16 mouse cellular contexts compared by ENCODE assay signal in genomic region chr5:112419535-112419934, GRCm38 (mm10). TPM values are rescaled to one million over a fixed set of nuclear protein-coding genes. Genes with fewer than 3 reads are reported as not detected.
A peak's percentile ranks its signal among the peaks of the same experiment; 100 is the strongest.
DNase-seq lines count a peak whose midpoint lies in the region; ATAC-seq and TF ChIP-seq lines count a peak whose summit lies in the region.
"Had no signal": no experiment of that assay in that cellular context is flagged by ENCODE, and none has a peak within 500 bp of the region (broad histone marks: within the 10 kb centered on the region; RNA-seq: fewer than 3 reads in every experiment).

No protein-coding gene starts in this region.

- H3K27me3 ChIP-seq in hindbrain, embryonic 12.5 days, result peaks cover 19% of the 10 kb centered on the region
- peaks cover 7% of the 10 kb centered on the region for H3K27me3 ChIP-seq in neural tube, embryonic 12.5 days (replicated peaks)
- no peaks in the 10 kb centered on the region for H3K27me3 ChIP-seq in heart, adult 2 months (ENCODE audit: control insufficient read depth, insufficient read depth, low read length)

- no peak for DNase-seq in layer of hippocampus, adult 2 months (ENCODE audit: low spot score in 2 of 2)
- DNase-seq in layer of hippocampus, postnatal 25 days (ENCODE audit: extremely low spot score in 1 of 2, low spot score in 1 of 2), result no peak
- peak; percentile 66 for DNase-seq in embryo, embryonic 10.5 days (ENCODE audit: low spot score)
- DNase-seq in heart, adult 2 months, result no peak
- DNase-seq in cerebellum, postnatal 10 days, result no peak
- DNase-seq in spleen, postnatal 10 days (ENCODE audit: low spot score in 2 of 2), result no peak
- DNase-seq: cerebellum, postnatal 36 days; kidney, adult 8-10 months had no signal

- TF ChIP-seq EP300 in heart, adult 2 months (IDR thresholded peaks at IDR 0.05; ENCODE audit: insufficient read depth, low read depth, low read length), result no peak

- no peak overlapping the region for H3K9ac ChIP-seq in hindbrain, embryonic 12.5 days
- H3K9ac ChIP-seq in neural tube, embryonic 12.5 days, result no peak overlapping the region
- no peak overlapping the region for H3K9ac ChIP-seq in heart, adult 2 months (ENCODE audit: low read depth, low read length)
- H3K9ac ChIP-seq: liver, embryonic 12.5 days had no signal

- TF ChIP-seq POLR2A in heart, adult 2 months (IDR thresholded peaks at IDR 0.05; ENCODE audit: insufficient read depth, low read depth, low read length), result no peak

- H3K36me3 ChIP-seq in hindbrain, embryonic 12.5 days, result peaks cover 9% of the 10 kb centered on the region
- H3K36me3 ChIP-seq in neural tube, embryonic 12.5 days, result no peaks in the 10 kb centered on the region
- no peaks in the 10 kb centered on the region for H3K36me3 ChIP-seq in heart, adult 2 months (ENCODE audit: control insufficient read depth, insufficient read depth, low read length)
- H3K36me3 ChIP-seq: liver, embryonic 12.5 days had no signal

- ATAC-seq in hindbrain, embryonic 12.5 days (ENCODE audit: low FRiP score), result no peak
- ATAC-seq in neural tube, embryonic 12.5 days (ENCODE audit: low FRiP score, low read depth), result no peak
- ATAC-seq: liver, embryonic 12.5 days; Patski had no signal

- H3K4me3 ChIP-seq in layer of hippocampus, adult 2 months, result no peak overlapping the region
- H3K4me3 ChIP-seq in hindbrain, embryonic 12.5 days, result no peak overlapping the region
- H3K4me3 ChIP-seq in neural tube, embryonic 12.5 days, result no peak overlapping the region
- no peak overlapping the region for H3K4me3 ChIP-seq in heart, adult 2 months
- H3K4me3 ChIP-seq: liver, embryonic 12.5 days had no signal

- H3K4me1 ChIP-seq in hindbrain, embryonic 12.5 days, result peaks cover 18% of the 10 kb centered on the region
- H3K4me1 ChIP-seq in neural tube, embryonic 12.5 days, result no peaks in the 10 kb centered on the region
- no peaks in the 10 kb centered on the region for H3K4me1 ChIP-seq in heart, adult 2 months (ENCODE audit: control insufficient read depth, insufficient read depth, low read length)
- H3K4me1 ChIP-seq: liver, embryonic 12.5 days had no signal

- no peak for TF ChIP-seq CTCF in layer of hippocampus, adult 2 months (conservative IDR thresholded peaks at IDR 0.05)
- no peak for TF ChIP-seq CTCF in heart, adult 2 months (IDR thresholded peaks at IDR 0.05)

- WGBS in hindbrain, embryonic 12.5 days, result 27% methylated on average over 12 of the region's 12 CpGs
- 33% methylated on average over 12 of the region's 12 CpGs for WGBS in neural tube, embryonic 12.5 days
- 35% methylated on average over 12 of the region's 12 CpGs for WGBS in heart, adult 2 months

- intact Hi-C loops in heart, adult 2 months (cut with DNase I), result no loop called here

- peak overlapping the region; percentile 1; the same call in 1 of the 2 replicates for H3K4me2 ChIP-seq in hindbrain, embryonic 12.5 days (replicated peaks)
- H3K4me2 ChIP-seq in neural tube, embryonic 12.5 days (replicated peaks), result peak overlapping the region; percentile 38
- H3K4me2 ChIP-seq: liver, embryonic 12.5 days had no signal

- H3K27ac ChIP-seq in layer of hippocampus, adult 2 months, result peak overlapping the region; percentile 14; the same call in 1 of the 2 replicates
- H3K27ac ChIP-seq in hindbrain, embryonic 12.5 days, result no peak overlapping the region
- no peak overlapping the region for H3K27ac ChIP-seq in neural tube, embryonic 12.5 days
- H3K27ac ChIP-seq in heart, adult 2 months, result no peak overlapping the region
- H3K27ac ChIP-seq: liver, embryonic 12.5 days had no signal

- H3K9me3 ChIP-seq in hindbrain, embryonic 12.5 days (replicated peaks), result no peaks in the 10 kb centered on the region
- H3K9me3 ChIP-seq in neural tube, embryonic 12.5 days, result no peaks in the 10 kb centered on the region
- H3K9me3 ChIP-seq: liver, embryonic 12.5 days had no signal

- H3K79me2 ChIP-seq in heart, adult 2 months (replicated peaks; ENCODE audit: control insufficient read depth, insufficient read depth, low read length), result no peaks in the 10 kb centered on the region

RNA-seq across cellular contexts. Expression of gene Asphd2, which starts 24.9 kb away (rescaled TPM):
- total RNA-seq in layer of hippocampus, adult 2 months (2021), result 100 to 1,000 TPM; 223 to 224 TPM
- 100 to 1,000 TPM; 211 to 216 TPM for total RNA-seq in layer of hippocampus, postnatal 25 days (2021)
- 60.7 and 66.1 TPM in 2 replicates for polyA plus RNA-seq in hindbrain, embryonic 12.5 days (2016; fragmentation: Nextera tagmentation; extraction: Ambion mirVana)
- 55.2 and 67.7 TPM in 2 replicates for polyA plus RNA-seq in neural tube, embryonic 12.5 days (2016; fragmentation: Nextera tagmentation; extraction: Ambion mirVana)
- under 1 TPM; 0.50 to 0.89 TPM for total RNA-seq in heart, adult 2 months (2021)
- 0.88 and 1.00 TPM in 2 replicates for polyA plus RNA-seq in heart, adult 2 months (2012; rRNA removed)
- total RNA-seq: megakaryocyte progenitor cell, adult 5-6 weeks had no signal

RNA-seq across cellular contexts. Expression of gene Gm6588, which starts 29.7 kb away (rescaled TPM):
- total RNA-seq in layer of hippocampus, adult 2 months (2021), result not detected
- not detected for total RNA-seq in layer of hippocampus, postnatal 25 days (2021)
- polyA plus RNA-seq in hindbrain, embryonic 12.5 days (2016; fragmentation: Nextera tagmentation; extraction: Ambion mirVana), result 0.37 and 0.64 TPM in 2 replicates
- 0.29 and 0.36 TPM in 2 replicates for polyA plus RNA-seq in neural tube, embryonic 12.5 days (2016; fragmentation: Nextera tagmentation; extraction: Ambion mirVana)
- total RNA-seq in heart, adult 2 months (2021), result not detected
- not detected in 2 replicates for polyA plus RNA-seq in heart, adult 2 months (2012; rRNA removed)
- total RNA-seq: gastrocnemius, adult 18-20 months; layer of hippocampus, postnatal 14 days; megakaryocyte progenitor cell, adult 5-6 weeks had no signal
- polyA plus RNA-seq: heart, embryonic 14.5 days; liver, embryonic 12.5 days; Patski had no signal

Comparison
In these comparisons a context has a peak if more than half of its experiments do, and no peak if none do; other contexts are left out.
1. RNA of gene Asphd2, which starts 24.9 kb away (total RNA-seq): 223 to 224 TPM in layer of hippocampus, adult 2 months and 211 to 216 TPM in layer of hippocampus, postnatal 25 days; 0.50 to 0.89 TPM in heart, adult 2 months; every median in the first group is over 100 times any median in the second.